Mouse (Mus musculus): ENCODE measurements around the gene Rictor.
"Not testable (repeated sequence)": the region's sequence is repeated elsewhere in the genome, so short reads cannot be mapped to it uniquely, and the experiment has no call there.

Rictor gene

DNA sequence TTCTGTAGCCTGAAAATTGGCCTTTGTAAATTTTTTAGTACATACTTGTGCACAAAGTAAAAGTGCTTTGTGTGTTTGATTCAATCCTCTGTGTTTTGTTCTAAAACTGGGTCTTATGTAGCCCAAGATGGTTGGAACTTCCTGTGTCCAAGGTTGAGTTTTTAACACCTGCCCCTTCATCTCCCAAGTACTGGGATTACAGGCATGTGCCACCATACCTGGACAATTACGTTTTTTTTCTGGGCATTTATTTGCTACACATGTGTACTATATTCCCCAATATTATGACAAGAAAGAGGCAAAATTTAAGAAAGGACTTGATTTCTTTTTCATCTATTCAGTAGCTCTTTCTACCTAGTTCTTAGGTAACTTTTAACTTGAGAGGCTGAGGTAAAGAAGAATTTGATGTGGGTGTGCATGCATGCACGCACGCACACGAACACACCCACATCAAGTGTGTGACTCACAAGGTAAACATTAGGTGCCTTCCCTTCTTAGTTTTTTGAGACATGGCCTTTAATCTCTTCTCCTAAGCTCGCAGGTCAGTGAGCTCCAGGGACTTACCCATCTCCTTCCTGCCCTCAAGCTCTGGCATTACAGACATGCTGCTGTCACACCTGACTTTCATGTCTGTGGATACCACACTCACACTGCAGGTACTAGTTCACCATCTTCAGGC, 18.1 kb downstream of the Rictor start:
- no peak for DNase-seq (ENCODE audit: inconsistent age in 2 of 2, low spot score in 1 of 2)

DNA sequence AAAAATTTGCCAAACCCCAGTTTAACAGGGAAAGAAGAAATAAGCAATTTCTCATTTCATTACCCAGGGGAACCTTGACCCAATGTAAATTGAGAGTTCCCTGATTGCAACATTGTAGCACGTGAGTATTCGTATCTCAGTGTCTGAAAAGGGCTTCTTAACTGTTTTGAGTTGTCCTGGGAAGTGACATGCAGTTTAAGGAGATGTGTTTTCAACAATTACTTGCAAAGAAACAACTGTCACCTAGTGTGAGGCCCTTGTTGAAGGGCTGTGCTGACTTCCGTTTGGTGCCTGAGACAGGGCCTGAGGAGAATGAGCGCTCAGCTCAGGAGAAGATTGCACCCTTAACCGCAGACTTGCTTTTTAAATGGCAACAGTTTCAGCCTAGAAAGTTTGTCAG, 24.9 kb downstream of the Rictor start:
- peak; percentile 19 to 87 for DNase-seq (ENCODE audit: inconsistent age in 2 of 2, low spot score in 1 of 2)

DNA sequence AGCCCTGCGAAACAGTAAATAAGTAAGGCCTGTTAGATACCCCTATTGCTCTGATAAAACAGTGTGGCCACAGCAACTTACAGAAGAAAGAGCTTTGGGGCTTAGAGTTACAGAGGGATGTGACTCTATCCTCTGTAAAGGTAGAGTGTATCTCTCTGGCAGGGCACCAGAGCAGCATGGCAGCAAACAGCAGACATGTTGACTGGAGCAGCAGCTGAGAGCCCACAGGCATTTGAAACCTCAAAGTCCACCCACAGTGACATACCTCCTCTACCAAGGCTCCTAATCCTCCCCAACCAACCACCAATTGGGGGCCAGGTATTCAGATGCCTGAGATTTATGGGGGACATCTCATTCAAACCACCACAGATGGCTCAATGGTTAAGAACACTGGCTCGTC, 31.0 kb downstream of the Rictor start:
- DNase-seq (ENCODE audit: inconsistent age in 2 of 2, low spot score in 1 of 2): no peak

DNA sequence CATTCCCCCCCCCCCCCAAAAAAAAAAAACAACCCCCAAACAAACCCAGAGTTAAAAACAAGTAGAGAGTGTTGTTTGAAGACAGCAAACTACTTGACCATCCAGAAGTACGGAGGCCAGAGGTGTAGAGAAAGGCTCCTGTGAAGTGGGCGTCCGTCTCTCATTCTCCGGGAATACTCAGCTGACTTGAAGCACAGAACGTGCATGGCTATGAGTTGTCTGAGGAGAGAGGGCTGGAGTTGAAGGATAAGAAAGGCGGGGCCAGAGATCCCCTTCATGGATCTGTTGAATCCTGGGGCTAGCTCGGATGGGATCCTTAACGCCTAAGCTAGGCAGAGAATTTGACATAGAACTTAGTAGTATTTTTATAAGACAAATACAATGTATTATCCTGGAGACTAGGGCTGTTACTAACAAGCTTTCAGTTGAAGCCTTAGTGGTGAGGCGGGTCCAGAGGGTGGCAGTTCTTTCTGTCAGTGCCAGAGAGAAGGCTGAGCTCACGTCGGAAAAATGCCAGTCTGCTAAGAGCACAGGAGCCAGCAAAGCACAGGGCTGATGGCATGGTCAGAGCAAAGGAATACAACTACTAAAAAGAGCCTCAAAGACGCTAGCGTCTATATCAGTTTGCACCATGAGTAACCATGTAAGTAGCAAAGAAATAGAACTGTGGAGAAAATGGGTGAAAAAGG, 34.3 kb downstream of the Rictor start:
- peak; percentile 59 to 69 for DNase-seq (ENCODE audit: inconsistent age in 2 of 2, low spot score in 1 of 2)

DNA sequence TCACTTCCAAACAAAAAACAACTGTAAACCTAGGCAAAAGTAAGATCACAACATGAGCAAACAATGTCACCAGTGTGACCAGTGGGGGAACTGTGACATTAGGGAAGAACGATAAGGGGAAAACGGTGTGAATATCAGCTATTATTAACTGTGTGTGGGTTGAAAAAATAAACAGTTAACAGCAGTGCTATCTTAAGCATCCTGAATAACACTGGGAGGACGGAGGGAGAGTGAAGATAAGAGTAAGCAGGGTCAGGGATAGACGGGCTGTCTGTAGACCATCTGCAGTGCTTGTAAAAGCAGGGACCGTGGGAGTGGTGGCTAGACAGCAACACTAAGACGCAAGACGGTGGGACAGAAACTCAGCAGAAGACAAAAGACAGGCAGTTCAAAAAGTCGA, 35.5 kb downstream of the Rictor start:
- DNase-seq (ENCODE audit: inconsistent age in 2 of 2, low spot score in 1 of 2): no peak

DNA sequence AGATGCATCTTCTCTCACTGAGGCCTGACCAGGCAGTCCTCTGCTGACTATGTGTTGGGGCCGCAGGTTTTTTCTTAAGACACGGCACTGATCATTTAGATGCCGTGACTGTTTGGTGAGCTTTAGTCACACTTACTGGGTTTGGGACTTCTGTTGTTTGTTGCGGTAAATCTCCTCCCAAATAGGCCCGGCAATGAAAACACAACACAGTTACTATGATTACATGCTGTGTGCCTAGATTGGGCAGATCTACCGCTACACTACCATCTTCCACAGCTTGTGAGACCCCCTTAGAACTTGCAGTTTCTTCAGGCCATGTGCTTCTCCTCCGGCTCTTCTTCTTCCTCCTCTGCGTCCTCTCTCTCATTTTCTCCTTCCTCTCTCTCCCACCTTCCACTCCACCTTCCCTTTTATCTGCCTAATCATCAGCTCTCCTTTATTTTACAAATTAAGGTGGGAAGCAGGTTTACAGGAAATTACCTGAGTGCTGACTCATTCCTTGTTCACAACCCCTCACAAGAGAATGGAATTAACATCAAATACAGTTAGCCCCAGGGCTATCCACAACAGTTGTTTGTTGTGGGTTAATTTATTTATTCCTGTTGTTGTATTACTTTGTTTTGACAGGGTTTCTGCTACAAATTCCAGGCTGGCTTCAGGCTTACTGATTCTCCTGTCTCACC, 38.3 kb downstream of the Rictor start:
- DNase-seq (ENCODE audit: inconsistent age in 2 of 2, low spot score in 1 of 2): not testable (repeated sequence)

DNA sequence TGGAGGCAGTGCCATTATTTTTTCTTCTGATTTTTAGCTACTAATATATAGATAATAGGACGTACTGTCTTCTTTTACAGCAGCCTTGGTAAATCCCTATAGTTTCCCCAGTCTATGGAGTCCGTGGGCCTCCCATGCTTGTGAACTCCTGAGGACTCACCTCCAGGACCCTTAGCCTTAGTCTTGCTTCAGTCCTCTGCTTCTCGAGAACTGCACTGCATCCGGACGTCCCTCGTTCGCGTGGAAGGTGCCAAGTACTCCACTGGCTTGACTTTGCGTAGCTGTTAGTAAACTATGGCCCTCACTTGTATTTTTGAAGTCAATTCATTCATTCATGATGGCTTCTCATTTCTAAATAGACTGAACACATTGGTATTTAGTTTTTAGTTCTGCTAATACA, 38.8 kb downstream of the Rictor start:
- no peak for DNase-seq (ENCODE audit: inconsistent age in 2 of 2, low spot score in 1 of 2)

DNA sequence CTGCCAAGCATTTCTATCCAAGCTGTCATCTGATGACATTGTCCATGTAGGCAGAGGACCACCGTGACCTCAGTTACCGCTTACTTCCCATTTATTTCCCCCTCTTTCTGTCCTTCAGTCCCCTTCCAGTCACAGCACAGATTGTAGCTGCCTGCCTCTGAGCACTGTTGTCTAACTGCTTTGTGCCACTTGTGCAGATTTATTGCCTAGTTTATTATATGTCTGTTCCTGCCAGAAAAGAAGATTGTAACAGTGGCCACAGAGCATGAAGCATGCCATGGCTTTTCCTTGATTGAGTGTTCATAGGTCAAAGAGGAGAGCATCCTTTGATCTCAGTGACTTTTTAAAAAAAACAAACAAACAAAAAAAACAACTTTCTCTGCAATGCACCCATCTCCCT, 46.2 kb downstream of the Rictor start:
- DNase-seq (ENCODE audit: inconsistent age in 2 of 2, low spot score in 1 of 2): no peak

DNA sequence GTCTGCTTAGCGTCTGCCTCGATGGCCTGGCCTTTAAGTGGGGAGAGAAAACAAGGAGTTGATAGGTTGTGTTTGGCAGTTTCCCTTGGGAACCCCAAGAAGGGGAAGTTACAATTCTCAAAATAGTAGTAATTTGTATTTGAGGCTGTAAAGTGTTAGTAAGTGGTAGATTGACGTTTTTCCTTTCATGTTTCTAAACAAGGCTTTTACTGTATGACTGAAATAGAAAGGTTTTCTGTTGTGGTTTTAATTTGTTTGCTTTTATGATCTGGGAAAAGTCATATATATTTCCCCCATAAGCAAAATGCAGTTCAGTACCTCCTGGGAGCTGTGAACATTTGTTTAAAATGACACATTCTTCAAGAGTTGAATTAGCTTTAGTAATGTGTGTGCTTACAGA, 64.1 kb downstream of the Rictor start:
- DNase-seq (ENCODE audit: inconsistent age in 2 of 2, low spot score in 1 of 2): no peak

DNA sequence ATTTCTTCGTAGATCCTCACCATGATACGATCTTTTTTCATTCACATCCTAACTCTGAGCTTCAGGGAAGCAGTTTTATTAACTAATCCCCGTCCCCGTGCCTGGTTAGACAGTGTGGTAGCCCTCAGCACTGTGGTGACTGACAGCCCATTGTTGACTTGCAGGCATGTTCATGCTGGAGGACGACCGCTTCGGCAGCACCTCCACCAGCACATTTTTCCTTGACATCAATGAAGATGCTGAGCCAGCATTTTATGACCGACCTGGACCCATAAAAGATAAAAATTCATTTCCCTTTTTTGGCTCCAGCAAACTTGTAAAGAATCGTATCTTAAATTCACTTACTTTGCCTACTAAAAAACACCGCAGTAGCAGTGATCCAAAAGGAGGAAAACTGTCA, 78.0 kb downstream of the Rictor start:
- DNase-seq (ENCODE audit: inconsistent age in 2 of 2, low spot score in 1 of 2): no peak

DNA sequence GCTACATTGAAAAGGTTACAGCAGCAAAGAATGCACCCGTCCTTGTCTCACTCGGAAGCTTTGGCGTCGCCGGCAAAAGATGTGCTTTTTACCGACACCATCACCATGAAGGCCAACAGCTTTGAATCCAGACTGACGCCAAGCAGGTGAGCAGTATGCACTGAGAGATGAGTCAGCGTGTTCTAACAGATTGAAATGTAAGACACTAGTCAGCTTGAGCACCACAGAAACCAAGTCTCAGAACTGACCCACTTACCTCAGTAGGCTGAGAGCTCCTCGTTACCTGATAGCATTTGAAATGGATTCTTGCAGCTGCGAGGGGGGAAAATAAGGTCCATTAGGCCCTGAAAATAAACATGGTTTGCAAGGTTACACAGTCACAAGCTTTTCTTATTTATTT, 79.1 kb downstream of the Rictor start:
- no peak for DNase-seq (ENCODE audit: inconsistent age in 2 of 2, low spot score in 1 of 2)

DNA sequence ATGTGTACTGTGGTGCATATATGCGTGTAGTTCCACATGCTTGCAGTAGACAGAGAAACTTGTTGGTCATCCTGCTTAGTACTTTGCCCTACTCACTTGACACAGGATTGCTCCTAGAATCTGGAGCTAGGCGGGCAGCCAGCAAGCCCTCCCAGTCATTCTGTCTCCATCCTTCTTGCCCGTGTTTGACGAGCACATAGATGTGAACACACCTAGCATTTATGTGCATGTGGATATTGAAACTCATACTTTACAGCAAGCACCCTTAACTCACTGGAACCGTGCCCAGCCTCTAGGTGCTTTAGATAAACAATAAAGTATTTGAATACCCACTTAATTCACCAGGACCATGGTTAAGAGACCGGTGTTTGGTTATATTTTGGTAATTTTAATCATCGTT, 81.8 kb downstream of the Rictor start:
- no peak for DNase-seq (ENCODE audit: inconsistent age in 2 of 2, low spot score in 1 of 2)

DNA sequence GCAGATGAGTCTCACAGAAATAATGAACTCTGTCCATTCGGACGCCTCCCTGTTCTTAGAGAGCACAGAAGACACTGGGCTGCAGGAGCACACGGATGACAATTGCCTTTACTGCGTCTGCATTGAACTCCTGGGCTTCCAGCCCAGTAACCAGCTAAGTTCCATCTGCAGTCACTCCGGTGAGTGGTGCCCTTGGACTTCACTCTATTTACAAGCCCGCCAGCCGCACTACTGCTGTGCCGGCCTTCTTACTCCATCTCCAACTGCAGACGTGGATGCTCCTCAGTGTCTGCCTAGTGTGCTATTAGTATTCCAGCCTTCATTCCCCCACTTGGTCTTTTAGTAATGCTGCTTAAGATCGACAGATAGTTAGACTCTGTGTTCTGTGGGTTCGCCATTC, 83.5 kb downstream of the Rictor start:
- no peak for DNase-seq (ENCODE audit: inconsistent age in 2 of 2, low spot score in 1 of 2)

DNA sequence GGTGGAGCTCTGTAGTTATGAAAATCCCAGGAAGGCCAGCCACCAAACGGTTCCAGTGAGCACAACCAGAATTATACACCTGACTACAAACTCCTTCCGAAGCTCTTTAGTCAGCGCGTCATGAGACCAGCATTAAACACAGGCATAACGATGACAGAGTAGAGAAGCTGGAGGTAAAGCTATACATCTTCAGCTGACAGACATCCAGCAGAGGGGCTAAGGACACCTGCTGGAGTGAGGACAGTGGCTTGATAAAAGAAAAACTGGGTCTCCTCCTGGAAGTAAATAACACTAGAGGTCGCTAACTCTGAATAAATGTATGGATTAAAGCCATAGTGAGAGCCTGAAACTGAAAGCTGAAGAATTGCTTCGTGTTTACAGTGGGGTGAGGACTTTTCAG, 84.7 kb downstream of the Rictor start:
- no peak for DNase-seq (ENCODE audit: inconsistent age in 2 of 2, low spot score in 1 of 2)

DNA sequence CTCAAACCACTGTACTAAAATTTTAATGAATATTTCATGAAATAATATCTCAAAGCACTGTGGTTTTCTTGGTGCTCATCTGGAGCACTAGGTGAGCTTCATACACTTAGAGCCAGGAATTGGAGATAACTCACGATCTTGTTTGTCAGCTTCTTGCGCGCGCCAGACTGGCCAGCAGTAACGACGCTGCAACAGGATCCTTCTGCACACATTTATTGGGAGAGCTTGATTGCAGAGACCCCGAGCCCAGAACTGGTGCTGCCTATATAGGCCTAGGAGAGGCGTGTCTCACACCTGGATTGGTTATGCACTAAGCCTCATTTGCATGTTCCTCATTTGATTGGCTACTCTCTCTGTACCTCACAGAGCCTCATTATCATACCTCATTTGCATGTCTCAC, 93.0 kb downstream of the Rictor start:
- not testable (repeated sequence) for DNase-seq (ENCODE audit: inconsistent age in 2 of 2, low spot score in 1 of 2)

DNA sequence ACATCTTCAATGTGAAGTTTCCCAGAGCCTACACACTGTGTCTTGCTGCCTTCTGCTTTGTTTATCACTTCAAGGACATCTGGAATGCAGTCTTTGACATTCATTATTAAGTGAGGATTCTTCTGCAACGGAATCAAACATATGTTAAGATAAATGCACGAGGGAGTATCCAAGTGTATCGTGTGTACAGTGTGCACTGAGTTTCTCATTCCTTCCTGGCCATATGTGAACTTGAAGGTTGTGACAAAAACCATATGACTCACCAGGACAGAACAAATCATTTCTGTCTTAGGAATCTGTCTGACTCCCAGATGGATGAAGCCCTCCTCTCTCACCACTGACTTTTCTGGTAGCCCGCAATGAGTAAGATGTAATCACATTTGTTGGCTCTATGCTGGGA, 107.6 kb downstream of the Rictor start:
- no peak for DNase-seq (ENCODE audit: inconsistent age in 2 of 2, low spot score in 1 of 2)

DNA sequence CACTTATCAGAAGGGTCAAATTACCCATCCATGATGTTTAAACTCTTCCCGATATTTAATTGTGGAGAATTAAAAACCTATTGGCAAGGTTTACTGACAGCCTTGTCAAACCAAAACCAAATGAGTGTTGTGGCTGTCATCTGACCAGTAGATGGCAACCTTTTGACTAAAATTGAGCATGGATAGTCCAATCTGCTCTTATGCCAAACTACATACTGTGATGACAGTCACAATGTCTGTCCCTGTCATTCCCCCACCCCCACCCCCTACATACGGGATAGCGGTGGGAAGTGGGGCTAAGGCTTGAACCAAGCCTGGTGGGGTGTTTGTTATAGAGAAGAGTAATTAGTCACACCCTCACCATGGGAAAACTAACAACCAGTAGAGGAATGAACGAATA, 132.0 kb downstream of the Rictor start:
- DNase-seq (ENCODE audit: inconsistent age in 2 of 2, low spot score in 1 of 2): peak in 1 of 2 experiments; percentile 69

DNA sequence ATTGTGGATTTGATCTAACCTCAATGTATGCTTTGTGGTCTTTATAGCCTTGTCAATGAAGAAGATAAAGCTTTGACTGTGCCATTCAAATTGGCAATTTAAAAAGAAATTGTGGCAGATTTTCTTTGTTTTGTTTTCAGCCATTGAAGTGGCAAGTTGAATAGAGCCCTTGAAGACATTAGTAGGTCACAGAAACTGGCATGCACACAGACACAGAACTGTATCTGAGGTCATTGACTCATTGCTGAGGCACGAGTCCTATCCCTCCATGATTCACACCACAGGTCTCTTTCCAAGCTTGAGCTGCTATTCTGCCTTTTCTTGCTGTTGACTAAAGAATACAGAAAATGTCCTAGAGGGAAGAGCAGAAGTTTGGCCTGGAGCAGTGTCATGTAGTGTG, 141.7 kb downstream of the Rictor start:
- DNase-seq (ENCODE audit: inconsistent age in 2 of 2, low spot score in 1 of 2): peak; percentile 51 to 77
